Mouse (Mus musculus) neural tube, embryonic 14.5 days (tissue): ENCODE data around the gene Ctf1. TPM values are rescaled to one million over a fixed set of nuclear protein-coding genes. Genes with fewer than 3 reads are reported as not detected.

Experiments
- microRNA counts: library from miRNA; unstranded; fragments of <30 nt; microRNA quantifications from one replicate; lab custom pipeline; 2016
- microRNA-seq: library from miRNA; unstranded; fragments of <30 nt; microRNA quantifications from one replicate; pipeline ENCODE4, GENCODE M21; 2016
- polyA plus RNA-seq: library from polyadenylated mRNA; unstranded; fragments of >200 nt; fragmentation: Nextera tagmentation; extraction: Ambion mirVana; gene quantifications from 2 replicates; pipeline ENCODE4 v1.2.1, GENCODE M21; 2014

Gene Ctf1
- polyA plus RNA-seq, 1 experiment from 2014 or later: 2.7 TPM

MicroRNA genes within 50 kb of the gene (microRNA counts, 519-probe panel; counts per million panel counts)
- not detected for microRNA mmu-miR-762 (lab: Ali Mortazavi, UCI)

Small RNAs within 50 kb of the gene (microRNA-seq; reads per million reads assigned to microRNA genes)
- gene Mir762: not detected

Other genes with a start within 250 kb of the Ctf1 start
- 15.5 TPM in 2 replicates for gene Fbrs, start 233.5 kb upstream of the Ctf1 start, polyA plus RNA-seq
- gene Srcap, start 200.8 kb upstream of the Ctf1 start, polyA plus RNA-seq: 53.0 and 66.7 TPM in 2 replicates
- gene Gm42715, start 193.2 kb upstream of the Ctf1 start, polyA plus RNA-seq: 18.3 and 19.7 TPM in 2 replicates
- 7.2 TPM in 2 replicates for gene Tmem265, start 151.3 kb upstream of the Ctf1 start, polyA plus RNA-seq
- gene Phkg2, start 139.4 kb upstream of the Ctf1 start, polyA plus RNA-seq: 62.1 and 69.6 TPM in 2 replicates
- 7.8 and 10.6 TPM in 2 replicates for gene Ccdc189, start 124.1 kb upstream of the Ctf1 start, polyA plus RNA-seq
- 31.2 and 39.6 TPM in 2 replicates for gene Rnf40, start 124.0 kb upstream of the Ctf1 start, polyA plus RNA-seq
- gene Zfp629, start 96.9 kb upstream of the Ctf1 start, polyA plus RNA-seq: 20.4 and 25.3 TPM in 2 replicates
- gene Bcl7c, start 3.8 kb upstream of the Ctf1 start, polyA plus RNA-seq: 36.0 and 45.7 TPM in 2 replicates
- 0.27 TPM in 1 of 2 replicates, not detected in the other for gene Ctf2, start 19.4 kb downstream of the Ctf1 start, polyA plus RNA-seq
- 6.5 and 9.1 TPM in 2 replicates for gene Fbxl19, start 31.8 kb downstream of the Ctf1 start, polyA plus RNA-seq
- 4.6 and 6.8 TPM in 2 replicates for gene Orai3, start 57.1 kb downstream of the Ctf1 start, polyA plus RNA-seq
- 22.4 and 23.3 TPM in 2 replicates for gene Setd1a, start 63.9 kb downstream of the Ctf1 start, polyA plus RNA-seq
- gene Gm49388, start 72.9 kb downstream of the Ctf1 start, polyA plus RNA-seq: 0.64 TPM in 1 of 2 replicates, not detected in the other
- gene Hsd3b7, start 87.9 kb downstream of the Ctf1 start, polyA plus RNA-seq: 7.0 and 9.6 TPM in 2 replicates
- 9.8 and 13.5 TPM in 2 replicates for gene Stx4a, start 111.6 kb downstream of the Ctf1 start, polyA plus RNA-seq
- 65.9 and 66.9 TPM in 2 replicates for gene Stx1b, start 111.8 kb downstream of the Ctf1 start, polyA plus RNA-seq
- gene Zfp646, start 163.5 kb downstream of the Ctf1 start, polyA plus RNA-seq: 12.0 and 13.1 TPM in 2 replicates
- gene Zfp668, start 164.1 kb downstream of the Ctf1 start, polyA plus RNA-seq: 29.7 and 30.7 TPM in 2 replicates
- gene Prss53, start 178.2 kb downstream of the Ctf1 start, polyA plus RNA-seq: 0.37 and 0.57 TPM in 2 replicates
- 0.40 and 0.54 TPM in 2 replicates for gene Gm21974, start 182.7 kb downstream of the Ctf1 start, polyA plus RNA-seq
- gene Vkorc1, start 182.9 kb downstream of the Ctf1 start, polyA plus RNA-seq: 59.2 and 81.7 TPM in 2 replicates
- gene Bckdk, start 191.3 kb downstream of the Ctf1 start, polyA plus RNA-seq: 58.0 and 65.8 TPM in 2 replicates
- 48.6 and 49.4 TPM in 2 replicates for gene Kat8, start 199.8 kb downstream of the Ctf1 start, polyA plus RNA-seq
- 0.39 TPM in 1 of 2 replicates, not detected in the other for gene Prss8, start 217.4 kb downstream of the Ctf1 start, polyA plus RNA-seq
- gene Prss36, start 234.0 kb downstream of the Ctf1 start, polyA plus RNA-seq: 14.4 and 14.8 TPM in 2 replicates